Mouse (Mus musculus) heart, embryonic 12.5 days (tissue): Measurements from ENCODE around the gene C130074G19Rik. TPM values are rescaled to one million over a fixed set of nuclear protein-coding genes. Genes with fewer than 3 reads are reported as not detected.
A peak's percentile ranks its signal among the peaks of the same experiment; 100 is the strongest.

Experiments used
- ATAC-seq: fragments of 200-750 bp; cut with Nextera tagmentation; 2 replicates; pipeline ENCODE4 v1.8.0; 2017; ENCODE audit warnings: moderate TSS enrichment, moderate library complexity; ENCODE audit not compliant: insufficient number of reproducible peaks, low FRiP score
- H3K27ac ChIP-seq: fragments of 300-500 bp; sonication (generic); 2 replicates; pipeline ENCODE4 v1.5.1; 2016; ENCODE audit warnings: mild to moderate bottlenecking, moderate library complexity; ENCODE audit not compliant: poor library complexity, severe bottlenecking
- H3K27me3 ChIP-seq: fragments of 300-500 bp; sonication (generic); replicated peaks from 2 replicates; pipeline ENCODE4 v1.6.1; 2016; ENCODE audit warnings: mild to moderate bottlenecking, moderate library complexity
- H3K36me3 ChIP-seq: fragments of 300-500 bp; sonication (generic); 2 replicates; pipeline ENCODE4 v1.6.1; 2016; ENCODE audit warnings: mild to moderate bottlenecking, moderate library complexity
- H3K4me1 ChIP-seq: fragments of 300-500 bp; sonication (generic); replicated peaks from 2 replicates; pipeline ENCODE4 v1.6.1; 2016; ENCODE audit warnings: mild to moderate bottlenecking
- H3K4me2 ChIP-seq: fragments of 300-500 bp; sonication (generic); 2 replicates; pipeline ENCODE4 v1.6.1; 2016; ENCODE audit warnings: mild to moderate bottlenecking, moderate library complexity
- H3K4me3 ChIP-seq: fragments of 300-500 bp; sonication (generic); 2 replicates; pipeline ENCODE4 v1.5.1; 2016; ENCODE audit warnings: mild to moderate bottlenecking
- H3K9ac ChIP-seq: fragments of 300-500 bp; sonication (generic); 2 replicates; pipeline ENCODE4 v1.6.1; 2016; ENCODE audit warnings: mild to moderate bottlenecking, moderate library complexity
- H3K9me3 ChIP-seq: fragments of 300-500 bp; sonication (generic); replicated peaks from 2 replicates; pipeline ENCODE4 v1.6.1; 2016; ENCODE audit warnings: mild to moderate bottlenecking, moderate library complexity
- WGBS: fragments of 180-500 bp; shearing (Covaris S2); methylation state at CpG from one replicate; pipeline ENCODE4 v1.1.7; 2016; 5-methylcytosine and 5-hydroxymethylcytosine counted together
- polyA plus RNA-seq: library from polyadenylated mRNA; unstranded; fragments of >200 nt; fragmentation: Nextera tagmentation; extraction: Ambion mirVana; gene quantifications from 2 replicates; pipeline ENCODE4 v1.2.1, GENCODE M21; 2016

Gene C130074G19Rik
- polyA plus RNA-seq, 1 experiment from 2014 or later = 0.51 TPM

DNA sequence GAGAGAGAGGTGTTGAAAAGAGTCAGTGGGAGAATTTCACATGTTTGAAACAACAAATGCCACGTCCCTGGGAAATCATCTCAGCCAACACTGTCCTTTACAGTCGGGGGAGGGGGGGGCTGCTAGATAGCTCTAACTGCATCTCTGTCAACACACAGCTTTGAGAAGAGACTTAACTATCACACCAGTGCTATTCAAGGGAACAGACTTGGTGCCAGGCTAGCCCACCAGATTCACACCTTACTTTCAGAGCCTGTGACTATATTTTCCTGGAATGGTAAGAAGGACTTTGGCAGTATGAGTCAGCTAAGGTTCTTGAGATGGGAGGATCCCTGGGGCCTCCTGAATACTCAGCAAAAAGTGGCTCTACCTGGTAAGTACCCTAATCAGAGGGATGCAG lies 5.7 kb downstream of the C130074G19Rik start:
- H3K4me3 ChIP-seq = no peak overlapping the region
- no peak overlapping the region for H3K9ac ChIP-seq
- H3K4me1 ChIP-seq = peaks cover 6% of the 10 kb centered on the region; the same call in 1 of the 2 replicates
- H3K36me3 ChIP-seq = no peaks in the 10 kb centered on the region
- no peaks in the 10 kb centered on the region for H3K9me3 ChIP-seq
- 51% methylated on average over 2 of the region's 2 CpGs for WGBS
- no peak overlapping the region for H3K4me2 ChIP-seq
- no peak for ATAC-seq
- no peak overlapping the region for H3K27ac ChIP-seq
- H3K27me3 ChIP-seq = peaks cover 27% of the 10 kb centered on the region

DNA sequence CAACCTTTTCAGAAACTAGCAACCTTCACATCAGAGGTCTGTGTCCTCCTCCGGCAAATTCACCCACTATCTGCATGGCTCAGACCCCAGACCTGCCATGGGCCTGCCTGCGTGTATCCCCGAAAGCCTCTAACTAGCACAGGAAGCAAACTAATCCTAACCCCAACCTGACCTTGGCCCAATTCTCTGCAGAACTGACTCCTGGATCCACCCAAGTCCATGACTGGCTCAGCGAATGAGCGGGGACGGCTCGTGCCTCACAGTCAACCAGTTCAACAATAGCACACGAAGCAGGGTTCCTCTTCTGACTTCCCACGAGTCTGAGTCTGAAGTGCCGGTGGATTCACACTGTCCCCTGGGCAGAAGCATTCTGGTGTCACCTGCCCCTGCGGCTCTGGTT lies 9.1 kb downstream of the C130074G19Rik start:
- Histone ChIP-seq H3K4me2 (no peak overlapping the region), H3K27me3 (peaks cover 11% of the 10 kb centered on the region; the same call in 1 of the 2 replicates), H3K4me3 (no peak overlapping the region), H3K27ac (no peak overlapping the region), H3K36me3 (no peaks in the 10 kb centered on the region), H3K4me1 (peaks cover 12% of the 10 kb centered on the region), H3K9ac (no peak overlapping the region), H3K9me3 (no peaks in the 10 kb centered on the region)
- 79% methylated on average over 11 of the region's 11 CpGs for WGBS
- ATAC-seq = no peak

DNA sequence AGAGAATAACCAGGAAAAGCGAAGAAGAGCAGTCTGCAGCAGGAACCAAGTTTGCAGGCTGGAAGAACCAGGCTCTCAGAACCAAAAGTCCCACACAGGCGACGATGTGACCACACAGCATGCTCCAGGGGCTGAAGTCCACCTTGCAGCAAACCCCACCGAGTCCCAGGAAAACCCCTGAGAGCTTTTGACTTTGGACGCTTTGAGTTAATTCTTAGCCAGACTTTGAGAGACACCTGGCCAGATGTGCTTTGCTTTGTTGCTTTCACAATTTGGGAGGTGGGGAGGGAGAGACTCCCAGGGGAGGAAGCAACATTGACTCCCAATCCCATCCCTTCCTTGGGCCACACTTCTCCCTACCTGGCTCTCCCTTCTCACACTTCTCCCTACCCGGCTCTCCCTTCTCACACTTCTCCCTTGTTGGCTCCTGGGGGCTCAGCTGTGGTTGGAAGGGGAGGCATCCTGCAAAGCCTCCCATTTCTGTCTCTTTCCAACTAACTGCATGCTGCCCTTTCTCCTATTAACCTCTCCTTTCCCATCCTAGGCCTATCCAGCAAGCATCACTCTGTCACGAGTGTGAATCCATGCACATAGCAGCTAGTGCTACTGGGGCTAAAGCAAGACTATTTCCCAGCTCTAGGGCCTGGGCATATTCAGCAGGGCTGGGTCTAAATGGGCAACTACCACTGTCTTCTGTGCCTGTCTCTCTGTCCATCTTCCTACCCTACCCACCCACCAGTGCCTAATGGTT lies 10.8 kb downstream of the C130074G19Rik start:
- H3K4me2 ChIP-seq = no peak overlapping the region
- no peaks in the 10 kb centered on the region for H3K36me3 ChIP-seq
- ATAC-seq = no peak
- peaks cover 11% of the 10 kb centered on the region; the same call in 1 of the 2 replicates for H3K27me3 ChIP-seq
- H3K4me3 ChIP-seq = no peak overlapping the region
- no peak overlapping the region for H3K27ac ChIP-seq
- peaks cover 11% of the 10 kb centered on the region for H3K4me1 ChIP-seq
- H3K9me3 ChIP-seq = no peaks in the 10 kb centered on the region
- WGBS = 73% methylated on average over 7 of the region's 7 CpGs
- no peak overlapping the region for H3K9ac ChIP-seq

DNA sequence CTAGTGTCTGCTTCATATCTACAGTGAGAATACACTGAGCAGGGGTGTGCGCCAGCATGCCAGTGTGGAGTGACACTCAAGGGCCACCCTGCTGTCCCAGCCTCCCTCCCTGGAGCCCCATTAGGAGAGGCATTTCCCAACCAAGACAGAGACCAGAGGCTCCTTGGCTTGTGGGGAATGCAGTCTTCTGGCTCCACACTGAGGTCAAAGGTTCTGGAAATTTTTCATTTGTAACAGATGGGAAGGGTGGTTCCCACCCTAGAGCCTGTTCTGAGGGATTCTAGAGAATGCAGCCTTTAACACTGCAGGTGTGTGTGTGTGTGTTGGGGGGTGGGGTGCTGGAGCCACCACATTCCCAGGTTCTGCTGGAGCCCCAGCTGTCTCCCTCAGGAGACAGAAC lies 11.5 kb downstream of the C130074G19Rik start:
- 68% methylated on average over 1 of the region's 1 CpGs for whole genome bisulfite sequencing
- peak; percentile 55; the same call in 1 of the 2 replicates for ATAC-seq
- no peaks in the 10 kb centered on the region for H3K36me3 ChIP-seq
- H3K4me2 ChIP-seq = no peak overlapping the region
- no peak overlapping the region for H3K9ac ChIP-seq
- H3K4me3 ChIP-seq = no peak overlapping the region
- H3K4me1 ChIP-seq = peaks cover 11% of the 10 kb centered on the region
- no peaks in the 10 kb centered on the region for H3K9me3 ChIP-seq
- H3K27me3 ChIP-seq = peaks cover 11% of the 10 kb centered on the region; the same call in 1 of the 2 replicates
- H3K27ac ChIP-seq = no peak overlapping the region

DNA sequence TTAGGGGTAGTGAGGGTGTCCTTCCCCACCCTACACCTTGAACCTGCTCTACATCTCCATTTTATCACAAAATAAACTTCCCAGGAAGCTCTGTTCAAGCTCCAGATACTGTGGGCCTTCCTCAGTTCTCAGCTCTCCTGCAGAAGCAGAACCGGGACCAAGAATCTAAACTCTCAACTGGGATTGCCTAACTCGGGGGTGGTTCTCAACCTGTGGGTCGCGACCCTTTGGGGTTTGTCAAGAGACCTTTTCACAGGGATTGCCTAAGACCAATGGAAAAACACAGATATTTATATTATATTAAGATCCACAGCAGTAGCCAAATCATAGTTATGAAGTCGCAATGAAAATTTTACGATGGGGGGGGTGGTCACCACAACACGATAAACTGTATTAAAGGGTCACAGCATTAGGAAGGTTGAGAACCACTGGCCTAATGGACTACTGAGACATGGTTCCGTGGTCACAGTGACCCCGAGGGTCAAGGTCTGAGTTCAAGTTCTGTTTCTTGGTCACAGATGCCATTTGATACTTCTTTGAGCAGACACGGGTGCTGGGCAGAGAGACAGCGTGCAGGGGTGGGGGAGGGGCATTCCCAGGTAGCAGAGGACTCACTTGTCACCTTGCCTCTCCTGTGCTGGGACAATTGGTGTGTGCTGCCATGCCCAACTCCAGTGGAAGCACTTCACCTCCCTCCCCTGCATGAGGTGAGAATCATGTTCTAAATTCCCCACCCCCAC lies 12.2 kb downstream of the C130074G19Rik start:
- H3K4me1 ChIP-seq = peaks cover 11% of the 10 kb centered on the region
- H3K27ac ChIP-seq = no peak overlapping the region
- peaks cover 11% of the 10 kb centered on the region; the same call in 1 of the 2 replicates for H3K27me3 ChIP-seq
- H3K9me3 ChIP-seq = no peaks in the 10 kb centered on the region
- H3K4me3 ChIP-seq = no peak overlapping the region
- H3K4me2 ChIP-seq = no peak overlapping the region
- no peak overlapping the region for H3K9ac ChIP-seq
- H3K36me3 ChIP-seq = no peaks in the 10 kb centered on the region
- 0 out of 2 replicates have a peak, but pooled peaks have one; percentile 12 for ATAC-seq
- WGBS = 72% methylated on average over 11 of the region's 11 CpGs

DNA sequence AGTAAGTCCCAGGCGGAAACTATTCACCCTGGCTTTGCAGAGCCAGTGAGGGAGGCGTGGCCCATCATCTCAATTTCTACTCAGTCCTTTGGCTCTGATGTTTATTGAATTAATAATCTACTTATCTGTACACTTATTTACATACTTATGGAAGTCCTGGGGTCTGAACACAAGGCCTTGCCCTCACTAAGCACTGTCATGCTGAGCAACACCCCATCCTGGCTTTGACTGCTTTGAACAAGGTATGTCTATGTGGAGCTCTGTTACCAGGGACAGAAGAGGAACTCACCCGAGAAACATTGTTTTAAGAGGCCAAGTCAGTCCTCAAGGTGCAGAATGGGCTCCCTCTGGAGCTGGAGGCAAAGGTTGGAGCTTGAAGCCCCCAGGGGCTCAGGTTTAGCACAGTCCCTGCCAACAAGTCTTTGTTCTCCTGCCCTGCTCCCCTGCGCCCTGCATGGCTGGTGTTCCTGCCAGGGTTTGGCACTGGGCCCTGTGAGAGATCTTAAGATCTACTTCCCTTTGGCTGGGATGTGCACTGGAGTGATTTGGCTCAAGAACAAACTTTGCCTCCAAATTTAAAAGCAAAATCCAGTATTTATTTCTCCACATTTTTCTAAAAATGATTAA lies 13.0 kb downstream of the C130074G19Rik start:
- no peak for ATAC-seq
- Histone ChIP-seq H3K4me2 (no peak overlapping the region), H3K9me3 (no peaks in the 10 kb centered on the region), H3K4me3 (no peak overlapping the region), H3K27me3 (peaks cover 11% of the 10 kb centered on the region; the same call in 1 of the 2 replicates), H3K36me3 (no peaks in the 10 kb centered on the region), H3K27ac (no peak overlapping the region), H3K4me1 (peaks cover 11% of the 10 kb centered on the region), H3K9ac (no peak overlapping the region)
- WGBS = 64% methylated on average over 4 of the region's 4 CpGs

DNA sequence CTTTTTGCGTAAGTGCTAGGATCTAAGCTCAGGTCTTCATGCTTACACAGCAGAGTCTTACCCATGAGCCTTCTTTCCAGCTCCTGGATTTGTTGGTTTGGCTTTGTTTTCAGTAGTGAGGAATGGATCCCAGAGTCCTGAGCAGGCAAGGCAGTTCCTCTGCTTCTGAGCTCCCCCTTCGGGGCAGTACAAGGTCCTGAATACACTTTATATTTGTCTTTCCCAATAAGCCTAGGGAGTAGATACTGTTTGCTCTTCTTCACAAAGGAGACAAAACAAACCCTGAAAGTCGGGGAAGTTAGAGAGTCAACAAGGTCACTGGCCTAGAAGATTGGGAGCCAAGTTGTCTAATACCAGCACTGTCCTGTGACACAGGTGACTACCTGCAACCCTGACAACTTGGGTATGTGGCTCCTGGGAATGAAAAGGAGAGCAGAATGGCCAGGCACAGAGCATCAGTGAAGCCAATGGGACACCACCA lies 15.3 kb downstream of the C130074G19Rik start:
- H3K4me2 ChIP-seq = no peak overlapping the region
- H3K27me3 ChIP-seq = 0 out of 2 replicates have a peak, but pooled peaks cover 2% of the 10 kb centered on the region
- peaks cover 13% of the 10 kb centered on the region for H3K4me1 ChIP-seq
- no peaks in the 10 kb centered on the region for H3K36me3 ChIP-seq
- no peak for ATAC-seq
- no peak overlapping the region for H3K9ac ChIP-seq
- no peaks in the 10 kb centered on the region for H3K9me3 ChIP-seq
- WGBS = 73% methylated on average over 3 of the region's 3 CpGs
- H3K4me3 ChIP-seq = no peak overlapping the region
- H3K27ac ChIP-seq = no peak overlapping the region

DNA sequence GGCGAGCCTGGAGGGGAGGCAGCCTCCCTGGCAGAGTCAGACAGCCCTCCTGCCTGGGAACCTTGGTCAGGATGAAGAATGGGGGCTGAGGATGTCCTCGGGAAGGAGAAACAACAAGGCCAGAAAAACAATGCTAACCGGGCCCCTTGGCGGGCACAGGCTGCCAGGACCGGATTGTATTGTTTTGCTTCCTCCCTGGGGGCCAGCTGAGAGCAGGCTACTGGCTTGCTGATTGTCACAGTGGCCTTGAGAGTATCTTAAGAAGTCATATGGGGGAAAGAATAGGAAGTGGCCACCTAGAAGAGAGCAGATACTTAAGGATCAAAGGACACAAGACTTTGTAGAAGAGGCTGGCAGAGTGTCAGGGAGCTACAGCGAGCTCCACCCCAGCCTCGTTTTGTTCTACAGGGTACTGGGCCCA lies 18.6 kb downstream of the C130074G19Rik start:
- Histone ChIP-seq H3K4me3 (no peak overlapping the region), H3K4me1 (0 out of 2 replicates have a peak, but pooled peaks cover 3% of the 10 kb centered on the region), H3K36me3 (no peaks in the 10 kb centered on the region), H3K4me2 (no peak overlapping the region), H3K27me3 (no peaks in the 10 kb centered on the region), H3K9me3 (no peaks in the 10 kb centered on the region), H3K27ac (peak overlapping the region; percentile 45; the same call in 1 of the 2 replicates), H3K9ac (no peak overlapping the region)
- 29% methylated on average over 7 of the region's 7 CpGs for WGBS
- peak; percentile 42 for ATAC-seq

DNA sequence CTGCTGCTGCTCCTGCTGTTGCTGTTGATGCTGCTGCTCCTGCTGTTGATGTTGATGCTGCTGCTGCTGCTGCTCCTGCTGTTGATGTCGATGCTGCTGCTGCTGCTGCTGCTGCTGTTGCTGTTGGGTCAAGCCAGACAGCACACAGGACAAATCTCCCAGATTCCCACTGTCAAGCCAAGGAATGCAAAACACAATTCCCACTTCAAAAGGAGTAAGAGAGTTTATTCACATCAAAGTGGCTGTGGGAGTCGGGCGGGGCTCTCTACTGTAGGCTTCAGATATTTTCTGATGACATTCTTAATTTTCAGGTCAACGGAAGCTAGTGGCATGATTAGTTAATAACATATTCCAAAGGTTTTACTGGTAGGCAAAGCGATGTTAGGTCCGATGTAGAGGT lies 20.4 kb downstream of the C130074G19Rik start:
- H3K36me3 ChIP-seq = no peaks in the 10 kb centered on the region
- H3K27ac ChIP-seq = no peak overlapping the region
- 84% methylated on average over 6 of the region's 6 CpGs for WGBS
- H3K9me3 ChIP-seq = no peaks in the 10 kb centered on the region
- no peak overlapping the region for H3K4me2 ChIP-seq
- no peak for ATAC-seq
- H3K4me1 ChIP-seq = 0 out of 2 replicates have a peak, but pooled peaks cover 3% of the 10 kb centered on the region
- H3K27me3 ChIP-seq = no peaks in the 10 kb centered on the region
- no peak overlapping the region for H3K4me3 ChIP-seq
- H3K9ac ChIP-seq = no peak overlapping the region

DNA sequence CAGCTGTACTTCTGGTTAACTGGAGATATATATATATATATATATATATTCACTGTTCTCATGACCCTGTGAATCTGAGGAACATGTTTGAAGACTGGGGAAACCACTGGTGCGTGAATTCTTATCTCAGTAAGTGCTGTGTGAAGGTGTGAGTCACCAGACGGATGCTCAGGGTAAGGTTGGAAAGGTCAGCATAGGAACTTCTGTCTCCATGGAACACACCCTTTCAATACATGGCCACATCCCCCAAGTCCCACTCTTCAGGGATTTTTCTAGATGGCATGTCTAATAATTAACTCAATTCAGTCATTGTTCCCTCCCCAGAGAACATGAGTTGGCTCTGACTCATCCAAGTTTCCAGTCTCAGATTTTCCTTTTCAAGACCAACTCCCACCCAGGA lies 21.5 kb downstream of the C130074G19Rik start:
- no peak for ATAC-seq
- Histone ChIP-seq H3K9ac (no peak overlapping the region), H3K9me3 (no peaks in the 10 kb centered on the region), H3K4me1 (0 out of 2 replicates have a peak, but pooled peaks cover 3% of the 10 kb centered on the region), H3K4me3 (no peak overlapping the region), H3K27ac (no peak overlapping the region), H3K27me3 (no peaks in the 10 kb centered on the region), H3K36me3 (no peaks in the 10 kb centered on the region), H3K4me2 (no peak overlapping the region)
- 40% methylated on average over 2 of the region's 2 CpGs for WGBS

DNA sequence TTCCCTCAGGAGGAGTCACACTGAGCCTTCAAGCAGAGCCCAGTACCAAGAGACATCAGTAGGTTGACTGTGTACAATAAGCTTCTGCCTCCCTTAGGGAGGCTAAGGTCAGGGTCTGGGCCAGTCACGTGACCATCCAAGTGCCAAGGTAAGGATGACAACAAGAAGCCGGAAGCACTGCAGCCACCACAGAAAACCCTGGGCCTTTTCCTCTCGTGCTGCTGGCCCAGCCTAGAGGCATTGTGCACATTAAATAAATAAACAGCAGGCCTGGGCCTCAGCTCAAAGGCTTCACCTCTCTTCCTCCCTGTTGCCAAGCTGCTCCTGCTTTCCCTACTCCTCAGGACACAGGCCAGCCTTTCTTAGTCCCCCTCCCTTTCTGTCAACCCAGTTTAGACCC lies 22.7 kb downstream of the C130074G19Rik start:
- H3K9me3 ChIP-seq = no peaks in the 10 kb centered on the region
- no peaks in the 10 kb centered on the region for H3K27me3 ChIP-seq
- 0 out of 2 replicates have a peak, but pooled peaks cover 3% of the 10 kb centered on the region for H3K4me1 ChIP-seq
- WGBS = 42% methylated on average over 3 of the region's 3 CpGs
- H3K9ac ChIP-seq = no peak overlapping the region
- peak; percentile 60; the same call in 1 of the 2 replicates for ATAC-seq
- H3K4me3 ChIP-seq = no peak overlapping the region
- peak overlapping the region; percentile 35; the same call in 1 of the 2 replicates for H3K27ac ChIP-seq
- no peaks in the 10 kb centered on the region for H3K36me3 ChIP-seq
- H3K4me2 ChIP-seq = no peak overlapping the region
